Mouse (Mus musculus) liver, embryonic 14.5 days (tissue): ENCODE measurements around the gene Hmgcl. TPM values are rescaled to one million over a fixed set of nuclear protein-coding genes. Genes with fewer than 3 reads are reported as not detected.
"Not testable (repeated sequence)": the region's sequence is repeated elsewhere in the genome, so short reads cannot be mapped to it uniquely, and the experiment has no call there.

Experiments used
- ATAC-seq: fragments of 200-750 bp; cut with Nextera tagmentation; 2 replicates; pipeline ENCODE4 v1.8.0; 2017; ENCODE audit warnings: moderate number of reproducible peaks, mild to moderate bottlenecking, moderate library complexity; ENCODE audit not compliant: insufficient read depth
- DNase-seq, 3 experiments: peaks; one replicate each; pipeline ENCODE4 v3.0.0-alpha.2; 2012 to 2013; ENCODE audit warnings: low read depth in 3 of 3, low spot score in 3 of 3
- H3K27ac ChIP-seq: fragments of 300-500 bp; sonication (generic); 2 replicates; pipeline ENCODE4 v1.5.1; 2014; ENCODE audit warnings: moderate library complexity, mild to moderate bottlenecking, control low read depth, inconsistent platforms
- H3K27me3 ChIP-seq: fragments of 300-500 bp; sonication (generic); 2 replicates; pipeline ENCODE4 v1.6.1; 2014; ENCODE audit warnings: mild to moderate bottlenecking, low read length, moderate library complexity; ENCODE audit not compliant: control insufficient read depth, insufficient read depth
- H3K36me3 ChIP-seq: fragments of 300-500 bp; sonication (generic); replicated peaks from 2 replicates; pipeline ENCODE4 v1.6.1; 2014; ENCODE audit warnings: low read depth; ENCODE audit not compliant: control insufficient read depth, insufficient read depth
- H3K4me1 ChIP-seq, 2 experiments: fragments of 200-500 bp in 1 of 2; fragments of 300-500 bp in 1 of 2; sonication (generic) in 1 of 2; replicated peaks; 2 replicates each; pipeline ENCODE4 v1.6.1; 2012 to 2014; ENCODE audit warnings: antibody characterized with exemption in 1 of 2, inconsistent platforms in 1 of 2, low read length in 1 of 2; ENCODE audit not compliant: control insufficient read depth in 2 of 2, insufficient read depth in 2 of 2
- H3K4me2 ChIP-seq: fragments of 300-500 bp; sonication (generic); 2 replicates; pipeline ENCODE4 v1.6.1; 2014; ENCODE audit warnings: low read depth, mild to moderate bottlenecking, control low read depth, moderate library complexity
- H3K4me3 ChIP-seq, 2 experiments: fragments of 200-500 bp in 1 of 2; fragments of 300-500 bp in 1 of 2; sonication (generic) in 1 of 2; 2 replicates each; pipeline ENCODE4 v1.5.1; 2012 to 2014; ENCODE audit warnings: low read depth in 2 of 2, low read length in 2 of 2, mild to moderate bottlenecking in 2 of 2, control low read depth in 1 of 2, inconsistent platforms in 1 of 2, moderate library complexity in 1 of 2; ENCODE audit not compliant: insufficient read depth in 1 of 2
- H3K9ac ChIP-seq: fragments of 300-500 bp; sonication (generic); replicated peaks from 2 replicates; pipeline ENCODE4 v1.6.1; 2014; ENCODE audit warnings: mild to moderate bottlenecking, control low read depth, moderate library complexity
- H3K9me3 ChIP-seq: fragments of 300-500 bp; sonication (generic); 2 replicates; pipeline ENCODE4 v1.6.1; 2016; ENCODE audit warnings: low read length, mixed read lengths; ENCODE audit not compliant: control insufficient read depth
- CTCF ChIP-seq: IDR thresholded peaks from 2 replicates; pipeline ENCODE4 v1.5.1; 2016; ENCODE audit warnings: antibody characterized with exemption, low read depth, control low read depth
- EP300 ChIP-seq: IDR thresholded peaks from 2 replicates; pipeline ENCODE4 v1.6.1; 2016; ENCODE audit warnings: antibody characterized with exemption, low read depth
- WGBS: fragments of 180-500 bp; shearing (Covaris S2); extraction: QIAGEN DNeasy Blood & Tissue Kit; methylation state at CpG from one replicate; pipeline ENCODE4 v1.1.7; 2014; ENCODE audit not compliant: insufficient replicate concordance; 5-methylcytosine and 5-hydroxymethylcytosine counted together
- polyA plus RNA-seq, 2 experiments: library from polyadenylated mRNA; depleted of rRNA in 1 of 2; stranded (reverse) in 1 of 2; unstranded in 1 of 2; fragments of >200 nt; fragmentation: Nextera tagmentation in 1 of 2; extraction: Ambion mirVana in 1 of 2; gene quantifications; 2 replicates each; pipeline versions ENCODE4 v1.2.1 to v1.2.3; 2012 to 2014

Gene Hmgcl
- polyA plus RNA-seq, 2 experiments, result 43.4 to 71.9 TPM

DNA sequence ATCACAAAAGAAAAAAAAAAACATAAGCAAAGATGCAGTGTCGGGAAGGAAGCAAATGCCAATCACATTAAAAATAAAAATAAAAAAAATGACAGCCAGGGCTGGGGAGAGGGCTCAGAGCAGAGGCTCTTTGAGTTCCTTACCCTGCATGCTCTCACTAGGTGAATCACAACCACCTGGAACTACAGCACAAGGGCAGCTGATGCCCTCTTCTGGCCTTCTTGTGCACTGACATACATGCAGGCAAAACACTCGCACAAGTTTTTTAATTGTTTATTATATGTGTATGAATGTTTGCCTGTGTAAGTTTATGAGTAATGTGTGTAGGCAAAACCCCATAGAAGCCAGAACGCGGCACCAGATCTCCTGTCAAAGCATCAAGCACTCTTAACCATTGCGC is 14.4 kb upstream of the Hmgcl start:
- H3K27me3 ChIP-seq, result no peaks in the 10 kb centered on the region
- no peak for DNase-seq
- peaks cover 11 to 26% of the 10 kb centered on the region in 2 experiments; a peak in 3 of 4 replicates for H3K4me1 ChIP-seq
- TF ChIP-seq EP300, result no peak
- TF ChIP-seq CTCF, result peak; percentile 78
- H3K9ac ChIP-seq, result no peak overlapping the region
- 63% methylated on average over 5 of the region's 5 CpGs for WGBS
- ATAC-seq, result no peak
- H3K36me3 ChIP-seq, result peaks cover 6% of the 10 kb centered on the region
- no peaks in the 10 kb centered on the region for H3K9me3 ChIP-seq
- H3K27ac ChIP-seq, result no peak overlapping the region
- no peak overlapping the region for H3K4me3 ChIP-seq
- H3K4me2 ChIP-seq, result no peak overlapping the region

DNA sequence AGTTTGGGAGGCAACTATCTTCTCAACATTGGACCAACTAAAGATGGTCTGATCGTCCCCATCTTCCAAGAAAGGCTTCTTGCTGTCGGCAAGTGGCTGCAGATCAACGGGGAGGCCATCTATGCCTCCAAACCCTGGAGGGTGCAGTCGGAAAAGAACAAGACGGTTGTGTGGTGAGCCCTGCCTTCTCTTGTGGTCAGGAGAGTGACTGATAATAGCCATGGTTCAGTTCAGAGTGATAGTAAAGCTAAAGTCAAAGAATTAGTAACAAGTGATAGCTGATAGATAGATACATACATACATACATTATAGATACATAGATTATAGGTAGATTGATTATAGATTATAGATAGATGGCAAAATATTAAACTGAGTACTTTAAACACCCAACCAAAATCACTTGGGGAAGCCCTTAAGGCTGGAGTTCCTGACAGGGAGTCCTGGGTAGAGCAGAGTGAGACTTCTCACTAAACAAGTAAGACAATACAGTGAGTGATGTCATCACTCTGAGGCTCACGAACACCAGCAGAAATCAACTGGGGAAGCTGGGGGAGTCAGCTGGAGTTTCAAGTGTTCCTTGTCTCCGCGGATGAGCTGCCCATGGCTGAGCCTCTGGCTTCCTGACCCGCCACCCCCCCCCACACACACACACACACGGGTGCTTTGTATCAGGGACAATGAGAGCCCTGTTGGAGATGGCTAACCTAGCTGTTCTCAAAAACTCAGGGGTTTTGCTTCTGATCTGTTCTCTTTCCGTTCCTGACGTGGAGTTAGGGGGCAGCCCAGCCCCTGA is 11.3 kb upstream of the Hmgcl start:
- H3K4me3 ChIP-seq, result no peak overlapping the region
- H3K9ac ChIP-seq, result no peak overlapping the region
- H3K36me3 ChIP-seq, result peaks cover 8% of the 10 kb centered on the region
- no peaks in the 10 kb centered on the region for H3K9me3 ChIP-seq
- no peaks in the 10 kb centered on the region for H3K27me3 ChIP-seq
- ATAC-seq, result peak; percentile 62; the same call in 1 of the 2 replicates
- H3K27ac ChIP-seq, result peak overlapping the region; percentile 41
- H3K4me2 ChIP-seq, result peak overlapping the region; percentile 28
- peaks cover 11 to 36% of the 10 kb centered on the region in 2 experiments; a peak in 3 of 4 replicates for H3K4me1 ChIP-seq
- peak; percentile 23; the same call in 1 of the 2 replicates for TF ChIP-seq EP300
- TF ChIP-seq CTCF, result no peak
- WGBS, result 13% methylated on average over 12 of the region's 12 CpGs
- DNase-seq, result no peak

DNA sequence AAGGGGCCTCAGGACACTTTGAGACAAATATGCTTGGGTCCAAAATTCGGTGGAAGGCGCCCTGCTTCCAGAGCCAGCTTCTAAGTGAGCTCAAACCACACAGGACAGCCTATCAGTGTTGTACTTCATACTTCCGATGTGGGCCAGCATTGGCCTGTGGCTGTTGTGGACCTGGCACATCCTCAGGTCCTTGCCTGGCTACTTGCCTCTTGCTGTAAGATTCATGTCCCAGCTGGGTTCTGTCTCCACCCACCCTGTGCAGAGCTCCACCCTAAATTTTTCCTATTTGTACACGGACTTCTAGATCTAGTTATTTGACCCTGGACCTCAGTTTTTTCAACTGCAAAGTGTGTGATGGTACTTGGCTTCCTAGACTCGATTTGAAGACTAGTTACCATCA is 10.7 kb upstream of the Hmgcl start:
- no peak overlapping the region for H3K9ac ChIP-seq
- peaks cover 11 to 36% of the 10 kb centered on the region in 2 experiments; a peak in 3 of 4 replicates for H3K4me1 ChIP-seq
- H3K36me3 ChIP-seq, result peaks cover 8% of the 10 kb centered on the region
- no peak overlapping the region; the same call in 1 of the 2 replicates for H3K27ac ChIP-seq
- WGBS, result 31% methylated on average over 5 of the region's 5 CpGs
- H3K4me3 ChIP-seq, result no peak overlapping the region
- TF ChIP-seq EP300 (no peak), CTCF (no peak)
- H3K4me2 ChIP-seq, result peak overlapping the region; percentile 28
- no peaks in the 10 kb centered on the region for H3K27me3 ChIP-seq
- no peak for ATAC-seq
- DNase-seq, result no peak
- H3K9me3 ChIP-seq, result no peaks in the 10 kb centered on the region

DNA sequence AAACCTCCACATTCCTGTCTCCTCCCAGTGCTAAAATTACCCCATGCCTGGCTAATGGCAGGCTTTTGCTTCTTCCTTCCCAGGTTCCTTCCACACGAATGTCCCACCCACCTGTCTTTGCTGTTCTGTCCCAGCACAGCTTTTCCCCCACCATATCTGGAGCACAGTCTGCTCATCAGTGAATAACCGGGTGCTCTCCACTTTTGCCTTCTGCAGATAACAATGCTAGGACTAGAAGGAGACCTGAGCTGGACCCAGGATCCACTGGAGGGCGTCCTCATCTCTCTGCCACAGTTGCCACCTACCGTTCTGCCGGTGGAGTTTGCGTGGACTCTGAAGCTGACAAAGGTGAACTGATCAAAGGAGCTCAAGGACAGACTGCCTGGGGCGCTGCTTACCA is 7.4 kb upstream of the Hmgcl start:
- no peaks in the 10 kb centered on the region for H3K9me3 ChIP-seq
- no peak overlapping the region for H3K4me2 ChIP-seq
- ATAC-seq, result peak; percentile 55; the same call in 1 of the 2 replicates
- no peak overlapping the region for H3K27ac ChIP-seq
- H3K4me1 ChIP-seq, result peaks cover 11 to 40% of the 10 kb centered on the region in 2 experiments; a peak in 3 of 4 replicates
- WGBS, result 40% methylated on average over 7 of the region's 7 CpGs
- no peak for DNase-seq
- H3K27me3 ChIP-seq, result no peaks in the 10 kb centered on the region
- no peak overlapping the region for H3K4me3 ChIP-seq
- TF ChIP-seq EP300 (no peak), CTCF (peak; percentile 47; the same call in 1 of the 2 replicates)
- H3K36me3 ChIP-seq, result peaks cover 2% of the 10 kb centered on the region; the same call in 1 of the 2 replicates
- H3K9ac ChIP-seq, result no peak overlapping the region

DNA sequence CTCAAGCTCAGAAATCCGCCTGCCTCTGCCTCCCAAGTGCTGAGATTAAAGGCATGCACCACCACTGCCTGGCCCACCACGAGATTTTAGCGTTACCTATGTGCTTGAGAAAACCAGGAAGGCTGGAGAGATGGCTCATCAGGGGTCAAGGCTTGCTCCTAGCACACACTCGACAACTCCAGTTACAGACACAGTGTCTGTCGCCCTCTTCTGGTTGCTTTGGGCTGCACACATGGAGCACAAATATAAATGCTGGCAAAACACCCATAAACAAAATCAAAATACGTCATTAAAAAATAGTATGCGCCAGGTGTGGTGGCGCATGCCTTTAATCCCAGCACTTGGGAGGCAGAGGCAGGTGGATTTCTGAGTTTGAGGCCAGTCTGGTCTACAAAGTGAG is 5.2 kb upstream of the Hmgcl start:
- not testable (repeated sequence) for H3K4me2 ChIP-seq, H3K27me3 ChIP-seq, H3K9ac ChIP-seq, DNase-seq, H3K36me3 ChIP-seq, H3K27ac ChIP-seq, H3K9me3 ChIP-seq, ATAC-seq, H3K4me3 ChIP-seq
- peaks cover 4 to 23% of the 10 kb centered on the region in 2 experiments for H3K4me1 ChIP-seq
- WGBS, result 75% methylated on average over 8 of the region's 8 CpGs
- TF ChIP-seq CTCF, result peak; percentile 81
